Mouse (Mus musculus) thymus, adult 2 months (tissue): Measurements from ENCODE around the gene Aldh6a1.

ENCODE experiments used
- CTCF ChIP-seq: fragments of 200-500 bp; IDR thresholded peaks from 2 replicates; pipeline ENCODE4 v1.5.1; 2012; ENCODE audit warnings: mild to moderate bottlenecking, control low read depth, low read length, moderate library complexity, borderline replicate concordance; ENCODE audit not compliant: control insufficient read depth, poor library complexity, insufficient read depth; ENCODE audit errors: extremely low read depth
- POLR2A ChIP-seq: fragments of 200-500 bp; IDR thresholded peaks from 2 replicates; pipeline ENCODE4 v1.6.1; 2012; ENCODE audit warnings: mild to moderate bottlenecking, low read length, control low read depth, moderate library complexity; ENCODE audit not compliant: control insufficient read depth, poor library complexity, insufficient read depth; ENCODE audit errors: extremely low read depth

DNA sequence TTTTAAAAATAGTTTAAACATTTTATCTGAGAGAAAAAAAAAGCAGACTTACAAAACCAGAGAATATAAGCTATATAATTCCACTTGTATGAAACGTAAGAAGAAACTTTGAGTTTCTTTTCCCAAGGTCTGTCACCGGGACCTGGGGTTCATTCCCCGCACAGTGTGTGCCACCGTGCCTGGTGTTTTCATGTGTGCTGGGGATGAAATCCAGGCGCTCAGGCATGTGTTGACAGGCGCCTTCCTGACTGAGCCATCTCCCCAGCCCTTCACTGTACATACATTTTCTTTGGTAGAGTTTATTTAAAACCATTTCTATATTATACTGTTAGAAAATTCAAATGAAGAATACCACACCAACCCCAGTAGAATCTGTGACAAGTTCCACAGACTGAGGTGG lies 60.5 kb downstream of the Aldh6a1 start:
- TF ChIP-seq CTCF (no peak), POLR2A (no peak)
